Mouse (Mus musculus) limb, embryonic 11.5 days (tissue): Measurements from ENCODE around the gene Kcnj9. TPM values are rescaled to one million over a fixed set of nuclear protein-coding genes. Genes with fewer than 3 reads are reported as not detected.

ENCODE experiments used
- ATAC-seq: fragments of 200-750 bp; cut with Nextera tagmentation; 2 replicates; pipeline ENCODE4 v1.8.0; 2017; ENCODE audit warnings: low read depth; ENCODE audit not compliant: insufficient number of reproducible peaks, low FRiP score, low TSS enrichment
- DNase-seq: peaks from one replicate; pipeline ENCODE4 v3.0.0-alpha.2; 2015; ENCODE audit warnings: low spot score
- H3K27ac ChIP-seq: fragments of 300-500 bp; sonication (generic); replicated peaks from 2 replicates; pipeline ENCODE4 v1.5.1; 2014; ENCODE audit warnings: low read depth, mild to moderate bottlenecking, low read length
- H3K27me3 ChIP-seq: fragments of 300-500 bp; sonication (generic); 2 replicates; pipeline ENCODE4 v1.6.1; 2014; ENCODE audit warnings: mild to moderate bottlenecking, low read length, mixed read lengths; ENCODE audit not compliant: control insufficient read depth, insufficient read depth
- H3K36me3 ChIP-seq: fragments of 300-500 bp; sonication (generic); 2 replicates; pipeline ENCODE4 v1.6.1; 2014; ENCODE audit warnings: mild to moderate bottlenecking, low read length, moderate library complexity, mixed read lengths; ENCODE audit not compliant: control insufficient read depth, insufficient read depth
- H3K4me1 ChIP-seq: fragments of 300-500 bp; sonication (generic); 2 replicates; pipeline ENCODE4 v1.6.1; 2014; ENCODE audit warnings: low read length, mixed read lengths; ENCODE audit not compliant: control insufficient read depth, insufficient read depth
- H3K4me2 ChIP-seq: fragments of 300-500 bp; sonication (generic); 2 replicates; pipeline ENCODE4 v1.6.1; 2014; ENCODE audit warnings: low read depth, mild to moderate bottlenecking, moderate library complexity; ENCODE audit not compliant: severe bottlenecking
- H3K4me3 ChIP-seq: fragments of 300-500 bp; sonication (generic); 2 replicates; pipeline ENCODE4 v1.5.1; 2014; ENCODE audit warnings: low read depth, low read length
- H3K9ac ChIP-seq: fragments of 300-500 bp; sonication (generic); 2 replicates; pipeline ENCODE4 v1.6.1; 2014; ENCODE audit warnings: mild to moderate bottlenecking, low read length
- H3K9me3 ChIP-seq: fragments of 300-500 bp; sonication (generic); 2 replicates; pipeline ENCODE4 v1.6.1; 2016; ENCODE audit warnings: low read length; ENCODE audit not compliant: control insufficient read depth
- WGBS: fragments of 180-500 bp; shearing (Covaris S2); extraction: QIAGEN DNeasy Blood & Tissue Kit; methylation state at CpG from one replicate; pipeline ENCODE4 v1.1.7; 2014; 5-methylcytosine and 5-hydroxymethylcytosine counted together
- polyA plus RNA-seq: library from polyadenylated mRNA; unstranded; fragments of >200 nt; fragmentation: Nextera tagmentation; extraction: Ambion mirVana; gene quantifications from 2 replicates; pipeline ENCODE4 v1.2.1, GENCODE M21; 2014

Gene Kcnj9
- polyA plus RNA-seq, 1 experiment from 2014 or later = not detected

- no peak overlapping the region for H3K4me2 ChIP-seq
- WGBS = 77% methylated on average over 6 of the region's 6 CpGs
These were observed 498 bp upstream of the Kcnj9 start for GRCm38 (mm10) chr1:172329616-172330015.

GRCm38 (mm10) chr1:172328461-172328860 lies 657 bp downstream of the Kcnj9 start:
- Histone ChIP-seq H3K9ac (no peak overlapping the region), H3K4me3 (no peak overlapping the region), H3K36me3 (no peaks in the 10 kb centered on the region; the same call in 1 of the 2 replicates), H3K4me2 (no peak overlapping the region), H3K9me3 (no peaks in the 10 kb centered on the region), H3K27ac (no peak overlapping the region), H3K4me1 (peaks cover 5% of the 10 kb centered on the region), H3K27me3 (peaks cover 42% of the 10 kb centered on the region)
- no peak for ATAC-seq
- 87% methylated on average over 7 of the region's 7 CpGs for WGBS
- no peak for DNase-seq

More at GRCm38 (mm10) chr1:172329616-172330015, 498 bp upstream of the Kcnj9 start:
- H3K9ac ChIP-seq = no peak overlapping the region
- ATAC-seq (no peak), DNase-seq (no peak)
- H3K36me3 ChIP-seq = no peaks in the 10 kb centered on the region; the same call in 1 of the 2 replicates
- no peak overlapping the region for H3K27ac ChIP-seq
- H3K27me3 ChIP-seq = peaks cover 42% of the 10 kb centered on the region
- H3K4me3 ChIP-seq = no peak overlapping the region
- no peaks in the 10 kb centered on the region for H3K9me3 ChIP-seq
- H3K4me1 ChIP-seq = peaks cover 5% of the 10 kb centered on the region

- H3K4me1 ChIP-seq = peaks cover 5% of the 10 kb centered on the region
- H3K27me3 ChIP-seq = peaks cover 42% of the 10 kb centered on the region
- H3K36me3 ChIP-seq = no peaks in the 10 kb centered on the region; the same call in 1 of the 2 replicates
- no peak overlapping the region for H3K27ac ChIP-seq
- ATAC-seq (no peak), DNase-seq (no peak)
- H3K4me3 ChIP-seq = no peak overlapping the region
- no peaks in the 10 kb centered on the region for H3K9me3 ChIP-seq
- H3K9ac ChIP-seq = no peak overlapping the region
- H3K4me2 ChIP-seq = no peak overlapping the region
- WGBS = 78% methylated on average over 3 of the region's 3 CpGs
These were observed 1.1 kb downstream of the Kcnj9 start for GRCm38 (mm10) chr1:172328041-172328440.

- H3K4me3 ChIP-seq = no peak overlapping the region
- no peaks in the 10 kb centered on the region; the same call in 1 of the 2 replicates for H3K36me3 ChIP-seq
- H3K27me3 ChIP-seq = peaks cover 42% of the 10 kb centered on the region
- no peak overlapping the region for H3K4me2 ChIP-seq
- ATAC-seq (no peak), DNase-seq (no peak)
- H3K27ac ChIP-seq = no peak overlapping the region
- H3K9ac ChIP-seq = no peak overlapping the region
- peaks cover 5% of the 10 kb centered on the region for H3K4me1 ChIP-seq
- H3K9me3 ChIP-seq = no peaks in the 10 kb centered on the region
- WGBS = 87% methylated on average over 16 of the region's 16 CpGs
These were observed 1.7 kb downstream of the Kcnj9 start for GRCm38 (mm10) chr1:172327206-172328001.

- H3K4me3 ChIP-seq = peak overlapping the region; percentile 31
- DNase-seq (no peak), ATAC-seq (no peak)
- peaks cover 5% of the 10 kb centered on the region for H3K4me1 ChIP-seq
- H3K27me3 ChIP-seq = peaks cover 42% of the 10 kb centered on the region
- H3K36me3 ChIP-seq = no peaks in the 10 kb centered on the region; the same call in 1 of the 2 replicates
- no peak overlapping the region; the same call in 1 of the 2 replicates for H3K4me2 ChIP-seq
- WGBS = 51% methylated on average over 11 of the region's 11 CpGs
- H3K27ac ChIP-seq = no peak overlapping the region
- H3K9ac ChIP-seq = no peak overlapping the region
- no peaks in the 10 kb centered on the region for H3K9me3 ChIP-seq
These were observed 2.4 kb downstream of the Kcnj9 start for GRCm38 (mm10) chr1:172326684-172327083.

- Histone ChIP-seq H3K36me3 (no peaks in the 10 kb centered on the region; the same call in 1 of the 2 replicates), H3K9me3 (no peaks in the 10 kb centered on the region), H3K9ac (peak overlapping the region; percentile 12; the same call in 1 of the 2 replicates), H3K27me3 (peaks cover 42% of the 10 kb centered on the region), H3K4me2 (peak overlapping the region; percentile 72), H3K4me1 (peaks cover 5% of the 10 kb centered on the region), H3K27ac (no peak overlapping the region), H3K4me3 (peak overlapping the region; percentile 31)
- WGBS = 20% methylated on average over 94 of the region's 94 CpGs
- DNase-seq = peak; percentile 81
- ATAC-seq = no peak
These were observed 3.2 kb downstream of the Kcnj9 start for GRCm38 (mm10) chr1:172325680-172326535.

GRCm38 (mm10) chr1:172324725-172325124 lies 4.4 kb downstream of the Kcnj9 start:
- Histone ChIP-seq H3K36me3 (no peaks in the 10 kb centered on the region; the same call in 1 of the 2 replicates), H3K27me3 (peaks cover 40% of the 10 kb centered on the region), H3K4me3 (no peak overlapping the region), H3K9me3 (no peaks in the 10 kb centered on the region), H3K4me1 (peaks cover 5% of the 10 kb centered on the region), H3K4me2 (no peak overlapping the region), H3K27ac (no peak overlapping the region), H3K9ac (no peak overlapping the region)
- 10% methylated on average over 7 of the region's 7 CpGs for WGBS
- DNase-seq = peak; percentile 88
- ATAC-seq = no peak

- 67% methylated on average over 6 of the region's 6 CpGs for WGBS
- H3K9ac ChIP-seq = no peak overlapping the region
These were observed 5.2 kb downstream of the Kcnj9 start for GRCm38 (mm10) chr1:172323801-172324359.

More at GRCm38 (mm10) chr1:172323801-172324359, 5.2 kb downstream of the Kcnj9 start:
- Histone ChIP-seq H3K36me3 (no peaks in the 10 kb centered on the region; the same call in none of the 2 replicates), H3K4me3 (no peak overlapping the region), H3K9me3 (no peaks in the 10 kb centered on the region), H3K27ac (no peak overlapping the region), H3K27me3 (peaks cover 33% of the 10 kb centered on the region), H3K4me1 (peaks cover 5% of the 10 kb centered on the region), H3K4me2 (no peak overlapping the region)
- no peak for ATAC-seq
- no peak for DNase-seq
